Mouse (Mus musculus) ES-E14 (cell line): ENCODE measurements around the gene Lpp.

Experiments used
- HCFC1 ChIP-seq: IDR thresholded peaks from 2 replicates; pipeline ENCODE4 v1.6.1; 2012; ENCODE audit warnings: low read length, inconsistent platforms, borderline replicate concordance; ENCODE audit not compliant: insufficient read depth
- MAFK ChIP-seq: IDR thresholded peaks from 2 replicates; pipeline ENCODE4 v1.6.1; 2014; ENCODE audit warnings: mild to moderate bottlenecking, low read depth, low read length, inconsistent platforms; ENCODE audit not compliant: insufficient read depth
- ZC3H11A ChIP-seq: IDR thresholded peaks from 2 replicates; pipeline ENCODE4 v1.6.1; 2012; ENCODE audit warnings: low read depth, mild to moderate bottlenecking, inconsistent platforms, low read length, borderline replicate concordance

DNA sequence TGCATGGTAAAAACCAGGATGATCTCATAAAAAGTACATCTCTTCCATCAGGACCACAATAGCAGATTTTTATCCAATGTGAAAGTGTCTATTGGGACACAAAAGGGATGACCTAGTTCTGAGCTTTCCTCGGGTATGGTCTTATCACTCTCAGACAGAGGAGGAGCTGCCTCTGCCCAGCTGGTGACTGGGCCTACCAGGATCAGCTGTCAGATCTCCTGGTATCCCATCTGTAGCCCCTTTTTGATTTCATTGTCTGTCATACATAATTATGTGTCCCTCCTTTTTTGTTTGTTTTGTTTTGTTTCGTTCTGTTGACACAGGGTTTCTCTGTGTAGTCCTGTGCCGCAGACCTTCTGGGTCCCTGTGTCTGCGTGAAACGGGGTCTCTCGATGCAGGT is 644.1 kb downstream of the Lpp start:
- TF ChIP-seq HCFC1 (no peak), MAFK (no peak), ZC3H11A (no peak)
